Mouse (Mus musculus) embryonic facial prominence, embryonic 15.5 days (tissue): ENCODE measurements around the gene Elf1. TPM values are rescaled to one million over a fixed set of nuclear protein-coding genes. Genes with fewer than 3 reads are reported as not detected.

Source experiments
- ATAC-seq: fragments of 200-750 bp; cut with Nextera tagmentation; 2 replicates; pipeline ENCODE4 v1.8.0; 2017; ENCODE audit warnings: low read depth, moderate TSS enrichment; ENCODE audit not compliant: insufficient number of reproducible peaks, low FRiP score, low TSS enrichment
- H3K27ac ChIP-seq: fragments of 300-500 bp; sonication (generic); replicated peaks from 2 replicates; pipeline ENCODE4 v1.5.1; 2015; ENCODE audit warnings: mild to moderate bottlenecking, inconsistent platforms
- H3K27me3 ChIP-seq: fragments of 300-500 bp; sonication (generic); 2 replicates; pipeline ENCODE4 v1.6.1; 2015; ENCODE audit warnings: inconsistent platforms
- H3K36me3 ChIP-seq: fragments of 300-500 bp; sonication (generic); 2 replicates; pipeline ENCODE4 v1.6.1; 2015; ENCODE audit warnings: mild to moderate bottlenecking, inconsistent platforms
- H3K4me1 ChIP-seq: fragments of 300-500 bp; sonication (generic); 2 replicates; pipeline ENCODE4 v1.6.1; 2015; ENCODE audit warnings: inconsistent platforms
- H3K4me2 ChIP-seq: fragments of 300-500 bp; sonication (generic); replicated peaks from 2 replicates; pipeline ENCODE4 v1.6.1; 2015; ENCODE audit warnings: mild to moderate bottlenecking, inconsistent platforms
- H3K4me3 ChIP-seq: fragments of 300-500 bp; sonication (generic); replicated peaks from 2 replicates; pipeline ENCODE4 v1.5.1; 2015; ENCODE audit warnings: mild to moderate bottlenecking, inconsistent platforms
- H3K9ac ChIP-seq: fragments of 300-500 bp; sonication (generic); 2 replicates; pipeline ENCODE4 v1.6.1; 2015; ENCODE audit warnings: inconsistent platforms
- H3K9me3 ChIP-seq: fragments of 300-500 bp; sonication (generic); replicated peaks from 2 replicates; pipeline ENCODE4 v1.6.1; 2016; ENCODE audit warnings: inconsistent platforms
- WGBS: fragments of 180-500 bp; shearing (Covaris S2); methylation state at CpG from one replicate; pipeline ENCODE4 v1.1.7; 2015; 5-methylcytosine and 5-hydroxymethylcytosine counted together
- polyA plus RNA-seq: library from polyadenylated mRNA; unstranded; fragments of >200 nt; fragmentation: Nextera tagmentation; extraction: Ambion mirVana; gene quantifications from 2 replicates; pipeline ENCODE4 v1.2.1, GENCODE M21; 2015

Gene Elf1
- polyA plus RNA-seq, 1 experiment from 2014 or later, result 18.5 TPM

- 79% methylated on average over 5 of the region's 5 CpGs for WGBS
- no peaks in the 10 kb centered on the region for H3K4me1 ChIP-seq
- no peaks in the 10 kb centered on the region for H3K9me3 ChIP-seq
- no peaks in the 10 kb centered on the region for H3K27me3 ChIP-seq
- no peak for ATAC-seq
- H3K4me3 ChIP-seq, result no peak overlapping the region
- no peaks in the 10 kb centered on the region for H3K36me3 ChIP-seq
- no peak overlapping the region for H3K4me2 ChIP-seq
- no peak overlapping the region for H3K9ac ChIP-seq
- no peak overlapping the region for H3K27ac ChIP-seq
Observed at GRCm38 (mm10) chr14:79537463-79537862, 56.5 kb downstream of the Elf1 start.

- H3K4me2 ChIP-seq, result no peak overlapping the region
- no peak overlapping the region for H3K27ac ChIP-seq
- H3K4me1 ChIP-seq, result no peaks in the 10 kb centered on the region
- no peak overlapping the region for H3K4me3 ChIP-seq
- no peak overlapping the region for H3K9ac ChIP-seq
- H3K9me3 ChIP-seq, result no peaks in the 10 kb centered on the region
- no peaks in the 10 kb centered on the region for H3K27me3 ChIP-seq
- ATAC-seq, result no peak
- H3K36me3 ChIP-seq, result no peaks in the 10 kb centered on the region
Observed at GRCm38 (mm10) chr14:79537921-79538320, 56.9 kb downstream of the Elf1 start.

GRCm38 (mm10) chr14:79541606-79542005 lies 60.6 kb downstream of the Elf1 start:
- no peaks in the 10 kb centered on the region for H3K4me1 ChIP-seq
- H3K4me2 ChIP-seq, result no peak overlapping the region

GRCm38 (mm10) chr14:79549343-79549742 lies 68.3 kb downstream of the Elf1 start:
- WGBS, result 40% methylated on average over 7 of the region's 7 CpGs
- Histone ChIP-seq H3K9me3 (no peaks in the 10 kb centered on the region), H3K9ac (no peak overlapping the region), H3K36me3 (peaks cover 9% of the 10 kb centered on the region; the same call in 1 of the 2 replicates), H3K27ac (peak overlapping the region; percentile 65; the same call in 1 of the 2 replicates), H3K4me2 (no peak overlapping the region), H3K4me1 (no peaks in the 10 kb centered on the region), H3K4me3 (no peak overlapping the region), H3K27me3 (no peaks in the 10 kb centered on the region)
- no peak; the same call in 1 of the 2 replicates for ATAC-seq

More at GRCm38 (mm10) chr14:79541606-79542005, 60.6 kb downstream of the Elf1 start:
- Histone ChIP-seq H3K36me3 (no peaks in the 10 kb centered on the region), H3K9me3 (no peaks in the 10 kb centered on the region), H3K9ac (no peak overlapping the region), H3K4me3 (no peak overlapping the region), H3K27me3 (no peaks in the 10 kb centered on the region), H3K27ac (no peak overlapping the region)
- no peak for ATAC-seq

GRCm38 (mm10) chr14:79551929-79552328 lies 70.9 kb downstream of the Elf1 start:
- Histone ChIP-seq H3K27me3 (no peaks in the 10 kb centered on the region), H3K36me3 (peaks cover 9% of the 10 kb centered on the region; the same call in 1 of the 2 replicates), H3K9me3 (no peaks in the 10 kb centered on the region), H3K9ac (no peak overlapping the region), H3K4me1 (no peaks in the 10 kb centered on the region), H3K4me3 (no peak overlapping the region), H3K27ac (no peak overlapping the region), H3K4me2 (no peak overlapping the region)
- ATAC-seq, result no peak
- 68% methylated on average over 2 of the region's 2 CpGs for WGBS

- no peaks in the 10 kb centered on the region for H3K4me1 ChIP-seq
- 68% methylated on average over 1 of the region's 1 CpGs for WGBS
- H3K27me3 ChIP-seq, result no peaks in the 10 kb centered on the region
- no peak overlapping the region for H3K27ac ChIP-seq
- H3K9ac ChIP-seq, result no peak overlapping the region
- H3K4me2 ChIP-seq, result no peak overlapping the region
- H3K4me3 ChIP-seq, result no peak overlapping the region
- H3K36me3 ChIP-seq, result peaks cover 9% of the 10 kb centered on the region; the same call in 1 of the 2 replicates
- no peak for ATAC-seq
- H3K9me3 ChIP-seq, result no peaks in the 10 kb centered on the region
Observed at GRCm38 (mm10) chr14:79552854-79553253, 71.9 kb downstream of the Elf1 start.

- WGBS, result 62% methylated on average over 1 of the region's 1 CpGs
- Histone ChIP-seq H3K9ac (no peak overlapping the region), H3K9me3 (no peaks in the 10 kb centered on the region), H3K4me1 (peaks cover 12% of the 10 kb centered on the region; the same call in 1 of the 2 replicates), H3K27me3 (no peaks in the 10 kb centered on the region), H3K36me3 (peaks cover 20% of the 10 kb centered on the region), H3K4me3 (no peak overlapping the region), H3K4me2 (no peak overlapping the region), H3K27ac (no peak overlapping the region)
- no peak for ATAC-seq
Observed at GRCm38 (mm10) chr14:79557796-79558195, 76.8 kb downstream of the Elf1 start.

- Histone ChIP-seq H3K4me1 (peaks cover 12% of the 10 kb centered on the region; the same call in 1 of the 2 replicates), H3K36me3 (peaks cover 21% of the 10 kb centered on the region), H3K4me2 (no peak overlapping the region), H3K9ac (no peak overlapping the region), H3K27ac (0 out of 2 replicates have a peak overlapping the region, but pooled peaks have one; percentile 28), H3K9me3 (no peaks in the 10 kb centered on the region), H3K27me3 (no peaks in the 10 kb centered on the region), H3K4me3 (no peak overlapping the region)
- no peak for ATAC-seq
- 26% methylated on average over 5 of the region's 5 CpGs for WGBS
Observed at GRCm38 (mm10) chr14:79562745-79563144, 81.8 kb downstream of the Elf1 start.

- 65% methylated on average over 6 of the region's 6 CpGs for WGBS
- no peak overlapping the region for H3K9ac ChIP-seq
- H3K4me3 ChIP-seq, result no peak overlapping the region
- H3K36me3 ChIP-seq, result peaks cover 29% of the 10 kb centered on the region
- no peak overlapping the region for H3K27ac ChIP-seq
- 0 out of 2 replicates have a peak, but pooled peaks cover 3% of the 10 kb centered on the region for H3K4me1 ChIP-seq
- no peak for ATAC-seq
- H3K27me3 ChIP-seq, result no peaks in the 10 kb centered on the region
- H3K4me2 ChIP-seq, result no peak overlapping the region
- H3K9me3 ChIP-seq, result no peaks in the 10 kb centered on the region
Observed at GRCm38 (mm10) chr14:79564784-79565183, 83.8 kb downstream of the Elf1 start.

- H3K4me2 ChIP-seq, result no peak overlapping the region
- H3K36me3 ChIP-seq, result peaks cover 27% of the 10 kb centered on the region
- H3K4me1 ChIP-seq, result no peaks in the 10 kb centered on the region
- H3K27me3 ChIP-seq, result no peaks in the 10 kb centered on the region
- no peak overlapping the region for H3K27ac ChIP-seq
- H3K9me3 ChIP-seq, result no peaks in the 10 kb centered on the region
- H3K4me3 ChIP-seq, result no peak overlapping the region
- WGBS, result 87% methylated on average over 13 of the region's 13 CpGs
- H3K9ac ChIP-seq, result no peak overlapping the region
- ATAC-seq, result no peak
Observed at GRCm38 (mm10) chr14:79573482-79574191, 92.6 kb downstream of the Elf1 start.

GRCm38 (mm10) chr14:79574361-79574760 lies 93.4 kb downstream of the Elf1 start:
- no peak for ATAC-seq
- Histone ChIP-seq H3K27me3 (no peaks in the 10 kb centered on the region), H3K9me3 (no peaks in the 10 kb centered on the region), H3K36me3 (peaks cover 24% of the 10 kb centered on the region), H3K4me1 (no peaks in the 10 kb centered on the region), H3K9ac (no peak overlapping the region), H3K4me2 (no peak overlapping the region), H3K27ac (no peak overlapping the region), H3K4me3 (no peak overlapping the region)
- WGBS, result 89% methylated on average over 1 of the region's 1 CpGs
